Mouse (Mus musculus) testis, adult 2 months (tissue): Measurements from ENCODE around the gene Fam120b.
"Not testable (repeated sequence)": the region's sequence is repeated elsewhere in the genome, so short reads cannot be mapped to it uniquely, and the experiment has no call there.

Experiments used
- CTCF ChIP-seq: fragments of 200-500 bp; IDR thresholded peaks from 2 replicates; pipeline ENCODE4 v1.5.1; 2012; ENCODE audit warnings: low read depth, mild to moderate bottlenecking, inconsistent platforms, low read length, moderate library complexity; ENCODE audit not compliant: control insufficient read depth, insufficient read depth, insufficient replicate concordance
- POLR2A ChIP-seq: fragments of 200-500 bp; IDR thresholded peaks from 2 replicates; pipeline ENCODE4 v1.6.1; 2012; ENCODE audit warnings: low read depth, mild to moderate bottlenecking, inconsistent platforms, low read length, moderate library complexity; ENCODE audit not compliant: control insufficient read depth

- TF ChIP-seq CTCF, POLR2A: not testable (repeated sequence)
These were observed 53.1 kb downstream of the Fam120b start for GRCm38 (mm10) chr17:15449144-15449543.
